Mouse (Mus musculus): ENCODE results near the gene Grid1.

GRCm38 (mm10) chr14:35541254-35541991 lies 721.5 kb downstream of the Grid1 start:
- TF ChIP-seq POLR2A (IDR thresholded peaks at IDR 0.05; ENCODE audit: low read depth, low read length) (no peak), CTCF (IDR thresholded peaks at IDR 0.05; ENCODE audit: extremely low read depth, insufficient read length, insufficient replicate concordance, low read depth, low read length) (no peak)
